Mouse (Mus musculus) midbrain, embryonic 10.5 days (tissue): ENCODE data around the gene Tspo. TPM values are rescaled to one million over a fixed set of nuclear protein-coding genes. Genes with fewer than 3 reads are reported as not detected.

Experiments
- microRNA-seq: library from miRNA; unstranded; fragments of <30 nt; microRNA quantifications from one replicate; pipeline ENCODE4, GENCODE M21; 2017
- polyA plus RNA-seq: library from polyadenylated mRNA; unstranded; fragments of >200 nt; fragmentation: Nextera tagmentation; extraction: Ambion mirVana; gene quantifications from 2 replicates; pipeline ENCODE4 v1.2.1, GENCODE M21; 2016

Tspo gene
- polyA plus RNA-seq, 1 experiment from 2014 or later = 41.4 TPM

Small RNA genes lying within 50 kb of the gene (microRNA-seq; reads per million reads assigned to microRNA genes)
- gene Gm24575 = not detected

Other genes with a start within 250 kb of the Tspo start
- gene Arfgap3, start 213.3 kb upstream of the Tspo start, polyA plus RNA-seq = 29.2 and 32.8 TPM in 2 replicates
- gene Pacsin2, start 99.0 kb upstream of the Tspo start, polyA plus RNA-seq = 55.6 TPM in 2 replicates
- gene Ttll1, start 52.7 kb upstream of the Tspo start, polyA plus RNA-seq = 34.3 and 42.6 TPM in 2 replicates
- gene Bik, start 36.7 kb upstream of the Tspo start, polyA plus RNA-seq = 2.9 and 3.1 TPM in 2 replicates
- gene Mcat, start 195 bp downstream of the Tspo start, polyA plus RNA-seq = 44.7 and 46.2 TPM in 2 replicates
- gene Ttll12, start 31.6 kb downstream of the Tspo start, polyA plus RNA-seq = 57.0 and 57.4 TPM in 2 replicates
- 64.4 and 74.8 TPM in 2 replicates for gene Scube1, start 161.4 kb downstream of the Tspo start, polyA plus RNA-seq
- gene Mpped1, start 215.9 kb downstream of the Tspo start, polyA plus RNA-seq = 8.4 and 10.7 TPM in 2 replicates